Mouse (Mus musculus) myocyte (in vitro differentiated cells): ENCODE measurements at regions not wholly inside any gene's neighbourhood (a gene's known extent, or its start where the extent isn't known, plus 50 kb on each side); places are given as distances from the start of the nearest gene placed in this dataset.
A peak's percentile ranks its signal among the peaks of the same experiment; 100 is the strongest.

Experiments used
- H3K27me3 ChIP-seq: one replicate; pipeline ENCODE4 v1.6.1; 2011; ENCODE audit not compliant: control insufficient read depth, insufficient read depth, insufficient read length
- H3K36me3 ChIP-seq: one replicate; pipeline ENCODE4 v1.6.1; 2011; ENCODE audit not compliant: control insufficient read depth, insufficient read depth
- H3K4me2 ChIP-seq: one replicate; pipeline ENCODE4 v1.6.1; 2011; ENCODE audit warnings: low read depth, control low read depth
- H3K4me3 ChIP-seq: one replicate; pipeline ENCODE4 v1.5.1; 2011; ENCODE audit warnings: mild to moderate bottlenecking, control low read depth, moderate library complexity
- H3K79me2 ChIP-seq: one replicate; pipeline ENCODE4 v1.6.1; 2011; ENCODE audit not compliant: control insufficient read depth, insufficient read depth
- H3ac ChIP-seq: one replicate; pipeline ENCODE4 v1.6.1; 2011; ENCODE audit not compliant: control insufficient read depth, insufficient read length
- CEBPB ChIP-seq: IDR thresholded peaks from 2 replicates; pipeline ENCODE4 v1.6.1; 2011; ENCODE audit warnings: mild to moderate bottlenecking, moderate library complexity; ENCODE audit not compliant: poor library complexity, insufficient read depth, severe bottlenecking
- E2F4 ChIP-seq: IDR thresholded peaks from one replicate; pipeline ENCODE4 v1.6.1; 2011; ENCODE audit warnings: mild to moderate bottlenecking, control low read depth, moderate library complexity; ENCODE audit not compliant: insufficient read depth
- MAX ChIP-seq: IDR thresholded peaks from one replicate; pipeline ENCODE4 v1.6.1; 2011; ENCODE audit warnings: low read depth, mild to moderate bottlenecking, control low read depth
- MYOD1 ChIP-seq, 3 experiments: IDR thresholded peaks; one replicate each; pipeline ENCODE4 v1.6.1; 2011; ENCODE audit warnings: control low read depth in 2 of 3, low read depth in 2 of 3, mild to moderate bottlenecking in 2 of 3, moderate library complexity in 1 of 3; ENCODE audit not compliant: insufficient read length in 2 of 3, control insufficient read depth in 1 of 3
- MYOG ChIP-seq, 3 experiments: IDR thresholded peaks; one replicate each; pipeline ENCODE4 v1.6.1; 2011; ENCODE audit warnings: control low read depth in 2 of 3, low read depth in 2 of 3, mild to moderate bottlenecking in 2 of 3; ENCODE audit not compliant: insufficient read length in 2 of 3, control insufficient read depth in 1 of 3, insufficient read depth in 1 of 3
- POLR2A ChIP-seq: IDR thresholded peaks from one replicate; pipeline ENCODE4 v1.6.1; 2011; ENCODE audit warnings: low read depth, mild to moderate bottlenecking, control low read depth, moderate library complexity; ENCODE audit not compliant: insufficient read length
- POLR2AphosphoS2 ChIP-seq: IDR thresholded peaks from one replicate; pipeline ENCODE4 v1.6.1; 2011; ENCODE audit warnings: low read depth, control low read depth; ENCODE audit not compliant: insufficient read length
- REST ChIP-seq: IDR thresholded peaks from one replicate; pipeline ENCODE4 v1.6.1; 2011; ENCODE audit warnings: mild to moderate bottlenecking, control low read depth, moderate library complexity; ENCODE audit not compliant: insufficient read depth, insufficient read length
- SRF ChIP-seq: IDR thresholded peaks from one replicate; pipeline ENCODE4 v1.6.1; 2011; ENCODE audit warnings: low read depth; ENCODE audit not compliant: control insufficient read depth, insufficient read length
- TCF12 ChIP-seq: IDR thresholded peaks from one replicate; pipeline ENCODE4 v1.6.1; 2011; ENCODE audit warnings: mild to moderate bottlenecking, control low read depth; ENCODE audit not compliant: poor library complexity, insufficient read depth, severe bottlenecking
- TCF3 ChIP-seq: IDR thresholded peaks from one replicate; pipeline ENCODE4 v1.6.1; 2011; ENCODE audit warnings: low read depth, control low read depth; ENCODE audit not compliant: insufficient read length
- USF1 ChIP-seq: IDR thresholded peaks from one replicate; pipeline ENCODE4 v1.6.1; 2011; ENCODE audit warnings: low read depth, mild to moderate bottlenecking, control low read depth, moderate library complexity

DNA sequence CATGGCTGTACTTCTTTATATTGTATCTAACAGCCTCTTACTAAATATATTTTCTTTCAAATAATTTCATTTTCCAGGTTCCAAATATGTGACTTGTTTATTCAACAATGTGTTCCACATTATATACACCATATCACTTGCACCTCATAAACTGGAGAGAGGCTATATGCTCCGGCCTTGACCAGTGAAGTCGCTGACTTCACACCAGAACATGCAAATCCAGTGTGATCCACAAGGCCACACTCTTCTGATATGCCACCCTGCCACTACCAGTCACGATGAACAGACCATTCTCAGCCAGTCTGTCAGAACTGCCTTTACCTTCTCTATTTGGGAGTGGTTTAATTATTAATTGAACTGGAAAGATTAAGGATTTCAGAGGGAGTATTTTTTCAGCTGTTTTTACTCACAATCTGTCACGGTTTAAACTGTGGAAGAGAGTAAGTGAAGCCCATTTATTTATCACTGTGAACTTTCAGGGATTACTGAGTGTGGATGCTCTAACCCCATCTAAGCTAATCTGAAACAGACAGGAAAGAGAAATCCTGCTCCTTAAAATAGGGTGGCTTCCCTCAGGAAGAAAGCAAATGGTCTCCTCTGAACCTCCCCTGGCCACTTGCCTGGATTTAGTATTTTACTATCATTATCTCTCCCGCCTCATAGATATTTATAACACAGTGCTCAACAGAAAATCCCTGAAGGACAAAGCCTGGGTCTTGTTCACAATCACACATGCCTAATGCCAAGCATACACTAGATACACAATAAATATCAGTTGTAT lies 1065.3 kb downstream of the A830018L16Rik start:
- Histone ChIP-seq H3K36me3 (no peaks in the 10 kb centered on the region), H3K27me3 (no peaks in the 10 kb centered on the region), H3ac (no peak overlapping the region), H3K4me2 (no peak overlapping the region), H3K79me2 (no peaks in the 10 kb centered on the region), H3K4me3 (no peak overlapping the region)
- TF ChIP-seq USF1: no peak
- TF ChIP-seq CEBPB: no peak
- no peak for TF ChIP-seq MAX
- no peak for TF ChIP-seq TCF3
- TF ChIP-seq SRF: no peak
- TF ChIP-seq POLR2AphosphoS2: no peak
- no peak for TF ChIP-seq POLR2A
- TF ChIP-seq MYOD1 (IDR thresholded peaks at IDR 0.05; ENCODE audit: control insufficient read depth in 1 of 3, insufficient read length in 2 of 3, low read depth in 2 of 3): no peak
- TF ChIP-seq TCF12: no peak
- TF ChIP-seq REST: no peak
- TF ChIP-seq MYOG (IDR thresholded peaks at IDR 0.05; ENCODE audit: control insufficient read depth in 1 of 3, insufficient read depth in 1 of 3, insufficient read length in 2 of 3, low read depth in 2 of 3): no peak
- no peak for TF ChIP-seq E2F4

DNA sequence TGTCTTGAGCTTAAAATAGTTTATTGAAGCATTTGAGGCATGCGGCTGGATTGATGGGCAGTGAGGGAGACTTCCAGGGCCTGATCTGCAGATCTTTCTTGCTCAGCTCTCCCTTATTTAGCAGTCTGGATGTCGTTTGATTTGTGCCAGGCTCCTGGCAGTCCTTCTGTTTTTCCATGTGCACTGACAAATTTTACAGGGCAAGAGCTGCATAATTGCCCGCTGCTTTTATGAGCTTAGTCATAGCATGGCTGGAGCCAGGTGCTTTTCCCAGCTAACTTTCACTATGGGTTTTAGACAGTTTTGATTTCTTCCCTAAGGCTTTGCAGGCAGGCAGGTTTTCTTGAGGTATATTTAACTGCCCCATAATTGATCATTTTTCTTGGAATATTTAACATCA lies 1086.5 kb downstream of the A830018L16Rik start:
- H3K4me2 ChIP-seq: peak overlapping the region; percentile 39
- H3K36me3 ChIP-seq: no peaks in the 10 kb centered on the region
- H3ac ChIP-seq: no peak overlapping the region
- TF ChIP-seq CEBPB: no peak
- TF ChIP-seq SRF: no peak
- TF ChIP-seq TCF3: no peak
- no peak for TF ChIP-seq MYOD1 (IDR thresholded peaks at IDR 0.05; ENCODE audit: control insufficient read depth in 1 of 3, insufficient read length in 2 of 3, low read depth in 2 of 3)
- TF ChIP-seq MYOG (IDR thresholded peaks at IDR 0.05; ENCODE audit: control insufficient read depth in 1 of 3, insufficient read depth in 1 of 3, insufficient read length in 2 of 3, low read depth in 2 of 3): no peak
- no peak for TF ChIP-seq USF1
- TF ChIP-seq POLR2AphosphoS2: no peak
- TF ChIP-seq POLR2A: no peak
- TF ChIP-seq REST: no peak
- no peak for TF ChIP-seq TCF12
- no peak for TF ChIP-seq E2F4
- no peak overlapping the region for H3K4me3 ChIP-seq
- no peaks in the 10 kb centered on the region for H3K79me2 ChIP-seq
- no peaks in the 10 kb centered on the region for H3K27me3 ChIP-seq

DNA sequence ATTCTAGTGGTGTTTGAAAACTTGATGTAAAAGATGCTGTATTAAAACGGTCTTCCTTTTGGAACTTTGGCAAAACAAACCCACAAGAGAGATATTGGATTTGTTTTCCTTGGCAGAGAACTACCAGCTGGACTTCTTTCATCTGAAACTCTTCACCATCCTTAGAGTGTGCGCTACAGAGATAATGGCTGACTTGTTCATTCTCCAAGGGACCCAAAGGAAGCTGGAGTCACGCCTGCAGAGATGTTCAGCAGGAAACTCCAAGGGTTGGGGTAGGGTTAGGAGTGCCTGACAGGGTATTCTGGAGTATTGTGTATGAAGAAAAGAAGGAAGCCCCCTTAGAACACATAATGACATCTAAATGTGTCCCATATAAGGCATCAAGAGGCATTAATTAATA lies 1094.1 kb downstream of the A830018L16Rik start:
- no peak overlapping the region for H3K4me3 ChIP-seq
- H3K4me2 ChIP-seq: no peak overlapping the region
- no peaks in the 10 kb centered on the region for H3K36me3 ChIP-seq
- no peaks in the 10 kb centered on the region for H3K79me2 ChIP-seq
- H3ac ChIP-seq: no peak overlapping the region
- no peaks in the 10 kb centered on the region for H3K27me3 ChIP-seq
- no peak for TF ChIP-seq SRF
- TF ChIP-seq TCF12: no peak

GRCm38 (mm10) chr1:12510129-12510816 lies 1096.4 kb downstream of the A830018L16Rik start:
- H3K36me3 ChIP-seq: no peaks in the 10 kb centered on the region
- no peaks in the 10 kb centered on the region for H3K79me2 ChIP-seq
- peak overlapping the region; percentile 6 for H3K4me2 ChIP-seq
- no peak for TF ChIP-seq REST
- TF ChIP-seq TCF12: no peak
- TF ChIP-seq SRF: no peak
- no peak for TF ChIP-seq CEBPB
- TF ChIP-seq POLR2AphosphoS2: no peak
- no peak for TF ChIP-seq USF1
- no peak for TF ChIP-seq MYOD1 (IDR thresholded peaks at IDR 0.05; ENCODE audit: control insufficient read depth in 1 of 3, insufficient read length in 2 of 3, low read depth in 2 of 3)
- no peak for TF ChIP-seq MYOG (IDR thresholded peaks at IDR 0.05; ENCODE audit: control insufficient read depth in 1 of 3, insufficient read depth in 1 of 3, insufficient read length in 2 of 3, low read depth in 2 of 3)
- no peak overlapping the region for H3ac ChIP-seq
- H3K27me3 ChIP-seq: no peaks in the 10 kb centered on the region
- H3K4me3 ChIP-seq: no peak overlapping the region

DNA sequence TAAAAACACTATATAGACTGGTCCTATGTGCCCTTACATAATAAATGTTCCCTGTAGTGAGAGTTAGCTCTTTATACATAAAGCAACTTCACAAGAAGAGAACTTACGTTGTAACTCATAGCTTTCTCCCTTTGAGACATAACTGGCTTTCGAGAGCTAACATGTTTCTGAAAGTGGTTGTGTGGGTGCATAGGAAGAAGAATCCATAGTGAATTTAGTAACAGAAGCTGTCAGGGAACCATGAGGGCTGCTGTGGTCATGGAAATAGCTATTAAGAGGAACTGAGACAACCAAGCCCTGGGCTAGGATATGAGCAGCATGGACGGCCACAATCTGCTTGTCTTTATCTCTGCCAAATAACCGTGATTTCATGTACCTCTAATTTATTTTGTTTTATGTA lies 1105.7 kb downstream of the A830018L16Rik start:
- TF ChIP-seq MYOD1 (IDR thresholded peaks at IDR 0.05; ENCODE audit: control insufficient read depth in 1 of 3, insufficient read length in 2 of 3, low read depth in 2 of 3) (no peak), TCF12 (no peak), CEBPB (no peak), POLR2AphosphoS2 (no peak), POLR2A (no peak), E2F4 (no peak), SRF (no peak), TCF3 (no peak), MAX (no peak), MYOG (IDR thresholded peaks at IDR 0.05; ENCODE audit: control insufficient read depth in 1 of 3, insufficient read depth in 1 of 3, insufficient read length in 2 of 3, low read depth in 2 of 3) (no peak), USF1 (no peak), REST (no peak)
- Histone ChIP-seq H3ac (no peak overlapping the region), H3K79me2 (no peaks in the 10 kb centered on the region), H3K4me2 (no peak overlapping the region), H3K36me3 (no peaks in the 10 kb centered on the region), H3K4me3 (no peak overlapping the region), H3K27me3 (no peaks in the 10 kb centered on the region)
